Mouse (Mus musculus) embryo, embryonic 9.5 days (tissue): ENCODE results near the gene Mab21l1.

Experiments
- DNase-seq: peaks from one replicate; pipeline ENCODE4 v3.0.0-alpha.2; 2017; ENCODE audit errors: extremely low spot score

The Mab21l1 gene

GRCm38 (mm10) chr3:55814993-55815625 is 32.8 kb downstream of the Mab21l1 start:
- DNase-seq, result no peak

- DNase-seq, result no peak
These were observed 33.8 kb downstream of the Mab21l1 start for GRCm38 (mm10) chr3:55816096-55816495.

GRCm38 (mm10) chr3:55816638-55817375 is 34.5 kb downstream of the Mab21l1 start:
- no peak for DNase-seq

GRCm38 (mm10) chr3:55818082-55818481 is 35.8 kb downstream of the Mab21l1 start:
- no peak for DNase-seq

GRCm38 (mm10) chr3:55819598-55819997 is 37.3 kb downstream of the Mab21l1 start:
- no peak for DNase-seq

- DNase-seq, result no peak
These were observed 42.6 kb downstream of the Mab21l1 start for GRCm38 (mm10) chr3:55824864-55825263.

- DNase-seq, result no peak
These were observed 46.4 kb downstream of the Mab21l1 start for GRCm38 (mm10) chr3:55828481-55829256.

- no peak for DNase-seq
These were observed 47.9 kb downstream of the Mab21l1 start for GRCm38 (mm10) chr3:55830226-55830625.
